Mouse (Mus musculus): ENCODE data around the gene Adamtsl3. TPM values are rescaled to one million over a fixed set of nuclear protein-coding genes. Genes with fewer than 3 reads are reported as not detected.
A peak's percentile ranks its signal among the peaks of the same experiment; 100 is the strongest.

Gene Adamtsl3
- 0.15 and 0.20 TPM in 2 replicates for polyA plus RNA-seq (2015; fragmentation: Nextera tagmentation; extraction: Ambion mirVana)

DNA sequence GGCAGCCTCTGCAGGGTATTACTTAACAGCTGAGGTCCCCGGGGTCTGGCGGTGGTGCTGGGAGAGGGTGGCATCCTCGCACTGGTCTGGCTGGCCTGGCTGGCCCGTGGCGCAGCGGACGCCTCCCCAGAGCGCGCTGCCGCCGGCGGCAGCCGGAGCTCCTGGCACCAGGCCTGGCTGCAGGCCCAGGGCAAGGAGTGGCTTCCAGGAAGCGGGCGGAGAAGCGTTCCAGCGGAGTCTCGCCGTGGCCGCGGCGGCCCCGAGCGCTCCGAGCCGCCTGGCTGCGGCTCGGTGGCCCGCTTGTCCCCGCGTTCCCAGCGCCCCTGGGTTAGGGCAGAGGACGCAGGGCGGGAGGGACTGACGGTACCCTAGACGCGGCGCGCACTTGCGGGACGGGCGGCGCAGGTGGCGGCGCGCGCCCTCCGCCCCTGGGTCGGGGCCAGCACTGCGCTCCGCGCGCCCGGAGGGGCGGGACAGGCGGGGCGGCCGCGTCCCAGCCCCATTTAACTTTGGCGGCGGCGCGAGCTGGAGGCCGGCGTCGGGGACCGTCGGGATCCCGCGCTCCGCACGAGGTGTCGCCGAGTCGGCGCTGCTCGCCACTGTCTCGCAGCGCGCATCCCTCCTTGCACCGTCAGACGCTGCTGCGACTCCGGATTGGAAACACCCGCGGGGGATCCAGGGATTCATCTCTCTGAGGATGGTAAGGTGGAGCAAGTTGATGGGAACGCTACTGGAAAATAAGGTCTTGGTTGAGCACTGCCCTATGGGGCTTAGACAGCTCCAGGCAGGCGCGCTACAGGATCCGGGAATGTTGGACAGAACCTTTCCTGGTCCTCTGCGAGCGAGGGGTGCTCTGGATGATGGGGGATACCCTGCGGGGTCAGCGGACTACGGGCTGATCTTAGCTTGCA lies at the start of gene Adamtsl3:
Adamtsl3 (plus strand) TSS at position 484 of the 911 bp plus-strand sequence.
- no peak for DNase-seq (ENCODE audit: low spot score)

DNA sequence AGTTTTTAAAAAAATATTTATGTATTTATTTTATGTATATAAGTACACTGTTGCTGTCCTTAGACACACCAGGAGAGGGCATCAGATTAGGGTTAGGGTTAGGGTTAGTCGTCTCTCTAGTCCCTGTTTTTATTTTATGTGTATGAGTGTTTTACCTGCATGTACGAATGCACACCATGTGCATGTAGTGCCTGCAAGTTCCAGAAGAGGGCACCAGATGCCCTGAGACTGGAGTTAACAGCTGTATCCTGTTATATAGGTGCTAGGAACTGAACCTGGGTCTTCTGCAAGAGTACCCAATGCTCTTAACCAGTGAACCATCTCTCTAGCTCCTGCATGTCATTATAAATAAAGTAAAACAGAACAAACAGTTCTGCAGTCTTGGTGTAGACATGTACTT lies 48.3 kb upstream of the Adamtsl3 start:
- DNase-seq (ENCODE audit: low spot score), result no peak

DNA sequence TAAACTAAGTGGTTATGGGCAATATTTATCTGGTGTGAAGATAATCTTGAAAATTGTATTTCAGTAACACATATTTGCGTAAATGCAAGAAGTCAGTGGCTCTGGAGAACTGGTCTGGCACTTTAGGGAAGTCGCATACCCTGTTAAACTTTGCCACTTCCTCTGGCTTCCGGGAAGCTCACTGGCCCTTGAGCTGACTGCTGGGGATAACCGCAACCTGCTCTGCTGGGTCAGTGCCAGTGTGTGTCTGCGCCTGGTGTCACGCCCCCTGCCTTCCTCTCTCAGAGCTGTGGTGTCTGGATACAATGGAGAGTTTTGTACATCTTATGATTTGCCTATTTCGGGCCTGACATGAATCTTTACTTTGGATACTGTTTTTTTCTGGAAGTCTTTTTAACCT lies 42.1 kb upstream of the Adamtsl3 start:
- no peak for DNase-seq (ENCODE audit: low spot score)

DNA sequence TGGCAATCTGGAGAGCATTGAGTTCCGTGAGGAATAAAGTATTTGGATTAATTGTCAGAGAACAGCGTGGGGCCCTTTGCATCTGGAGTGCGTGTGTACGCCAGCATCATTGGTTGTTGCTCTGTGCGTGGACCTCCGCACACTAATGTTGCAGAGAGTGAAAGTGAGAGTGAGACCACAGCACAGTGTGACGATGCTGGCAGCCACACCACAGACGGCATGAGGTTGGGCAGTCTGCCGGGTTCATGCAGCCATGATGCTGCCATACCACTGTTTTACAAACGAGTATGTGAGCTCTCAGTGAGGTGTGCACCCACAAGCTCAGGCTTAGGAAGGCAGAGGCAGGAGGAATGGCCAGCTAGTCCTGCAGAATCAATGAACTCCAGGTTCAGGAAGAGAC lies 41.4 kb upstream of the Adamtsl3 start:
- DNase-seq (ENCODE audit: low spot score), result no peak

DNA sequence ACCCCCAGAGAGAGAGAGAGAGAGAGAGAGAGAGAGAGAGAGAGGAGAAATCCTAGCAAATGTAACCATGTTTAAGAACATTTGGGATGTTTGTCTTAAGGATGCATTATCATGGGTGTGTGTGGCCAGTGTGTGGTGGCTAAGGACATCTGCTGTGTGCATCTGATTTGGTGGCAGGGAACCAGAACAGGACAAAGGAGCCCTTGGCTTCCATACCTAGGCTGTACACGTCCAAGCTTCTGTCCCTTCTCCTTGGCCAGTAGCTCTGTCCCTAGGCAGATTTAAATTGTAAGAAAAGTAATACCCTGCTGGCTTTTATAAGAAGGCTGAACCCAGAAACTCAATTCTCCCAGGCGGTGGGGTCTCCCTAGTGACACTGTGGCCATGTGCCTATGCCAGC lies 40.9 kb upstream of the Adamtsl3 start:
- no peak for DNase-seq (ENCODE audit: low spot score)

GRCm38 (mm10) chr7:82308398-82308797 lies 27.1 kb upstream of the Adamtsl3 start:
- DNase-seq (ENCODE audit: low spot score), result no peak

DNA sequence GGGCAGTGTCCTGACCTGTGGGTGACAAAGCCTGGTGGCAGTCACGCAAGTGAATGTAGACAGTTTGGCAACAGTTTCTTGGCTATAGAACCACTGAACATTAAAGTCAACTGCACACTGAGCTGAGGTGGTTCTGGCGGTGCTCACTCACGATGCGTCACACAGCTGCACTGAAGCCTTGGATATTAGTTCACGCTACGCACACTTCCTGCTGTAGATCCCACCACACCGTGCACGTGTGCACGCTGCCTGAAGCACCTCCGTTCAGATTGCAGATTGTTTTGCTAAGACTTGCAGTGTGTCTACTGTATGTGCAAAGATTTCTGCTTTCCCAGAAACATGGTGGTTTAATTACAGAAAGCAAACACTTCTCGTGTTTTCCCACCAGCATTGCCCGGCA lies 17.0 kb upstream of the Adamtsl3 start:
- DNase-seq (ENCODE audit: low spot score), result no peak

DNA sequence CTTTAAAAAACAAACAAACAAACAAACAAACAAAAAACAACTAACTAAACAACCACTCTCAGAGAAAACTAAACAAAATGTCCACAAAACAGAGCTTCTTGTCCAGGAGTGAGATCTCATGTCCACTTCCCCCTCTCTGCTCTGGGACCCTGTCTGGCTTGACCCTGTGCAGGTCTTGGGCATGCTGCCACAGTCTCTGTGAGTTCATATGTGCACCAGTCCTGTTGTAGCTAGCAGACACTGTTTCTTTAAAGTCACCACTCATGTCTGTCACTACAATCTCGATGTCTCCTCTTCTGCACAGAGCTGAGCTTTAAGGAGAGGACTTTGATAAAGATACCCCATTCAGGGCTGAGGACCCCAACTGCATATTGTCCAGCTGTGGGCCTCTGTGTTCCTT lies 8.9 kb upstream of the Adamtsl3 start:
- no peak for DNase-seq (ENCODE audit: low spot score)

GRCm38 (mm10) chr7:82327201-82327600 lies 8.3 kb upstream of the Adamtsl3 start:
- DNase-seq (ENCODE audit: low spot score), result no peak

- DNase-seq (ENCODE audit: low spot score), result no peak
These were observed 7.6 kb upstream of the Adamtsl3 start for GRCm38 (mm10) chr7:82327881-82328280.

DNA sequence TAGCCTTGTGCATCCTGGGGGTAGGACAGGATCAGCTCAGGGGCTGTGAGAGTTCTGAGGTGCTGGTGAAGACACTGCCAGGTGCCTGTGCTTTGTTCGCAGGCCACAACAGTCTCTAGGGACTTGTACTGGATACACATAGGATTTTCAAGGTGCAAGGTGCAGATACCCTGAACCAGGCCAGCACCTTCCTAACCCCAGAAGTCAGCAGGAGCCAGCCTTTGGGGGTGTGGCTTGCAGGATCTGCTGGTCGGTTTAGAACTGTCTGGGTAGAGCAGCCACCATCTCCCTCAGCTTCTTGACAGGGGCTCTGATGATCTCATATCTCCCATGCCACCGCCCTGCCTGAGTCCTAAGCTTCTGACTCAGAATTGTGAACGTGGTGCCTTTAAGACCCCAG lies 5.7 kb upstream of the Adamtsl3 start:
- no peak for DNase-seq (ENCODE audit: low spot score)

DNA sequence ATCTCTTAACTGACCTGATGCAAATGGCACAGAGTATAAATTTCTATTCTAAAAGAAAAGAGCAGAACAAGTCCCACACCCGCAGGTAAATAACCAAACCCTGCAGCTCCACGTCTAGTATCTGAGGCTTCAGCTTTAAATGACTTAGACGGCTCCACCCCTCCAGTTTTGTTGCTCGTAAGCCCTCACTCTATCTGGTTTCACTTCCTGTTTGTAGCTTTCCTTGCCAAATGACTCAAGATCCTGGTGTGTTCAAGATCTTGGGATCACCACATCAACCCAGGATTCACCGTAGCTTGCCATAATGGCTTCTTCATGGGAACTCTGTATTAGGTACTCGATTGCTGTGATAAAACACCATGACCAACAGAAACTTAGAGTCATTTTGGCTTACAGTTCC lies 4.6 kb upstream of the Adamtsl3 start:
- no peak for DNase-seq (ENCODE audit: low spot score)

DNA sequence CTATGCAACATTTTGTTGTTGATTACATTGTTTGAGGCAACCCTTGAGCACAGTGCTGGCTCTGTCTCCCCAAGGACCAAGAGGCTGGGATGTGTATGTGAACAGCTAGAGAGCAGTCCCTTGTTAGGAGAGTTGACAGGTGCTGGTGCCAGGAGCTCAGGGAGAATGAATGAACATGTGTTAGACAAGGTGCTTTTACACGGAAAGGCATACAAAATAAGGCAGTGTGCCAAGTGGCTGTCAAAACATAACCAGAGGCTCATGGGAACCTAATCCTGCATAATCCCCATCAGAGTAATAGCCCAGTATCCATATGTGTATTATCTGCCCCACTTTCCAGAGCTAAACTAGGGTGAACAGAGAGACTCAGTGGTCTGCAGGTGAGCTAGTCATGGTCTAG lies 1.5 kb upstream of the Adamtsl3 start:
- DNase-seq (ENCODE audit: low spot score), result no peak

DNA sequence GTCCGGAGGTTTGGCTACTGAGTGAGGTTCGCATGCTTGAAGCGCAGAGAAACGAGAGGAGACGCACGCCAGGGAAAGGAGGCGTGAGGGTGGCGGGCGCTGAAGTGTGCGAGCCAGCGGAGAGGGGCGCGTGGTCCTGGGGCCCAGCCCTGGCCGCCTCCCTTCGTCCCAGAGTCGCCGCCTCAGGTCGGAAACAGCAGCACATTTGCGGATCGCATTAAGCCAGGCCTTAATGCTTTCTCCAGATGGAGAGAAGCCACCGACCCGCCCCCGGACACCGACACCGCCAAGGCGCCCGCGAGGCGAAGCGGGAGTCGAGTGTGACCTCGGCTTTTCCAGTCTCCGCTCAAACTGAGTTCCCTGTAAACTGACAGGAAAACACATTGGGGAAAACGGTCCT lies 638 bp downstream of the Adamtsl3 start:
- DNase-seq (ENCODE audit: low spot score), result no peak

GRCm38 (mm10) chr7:82338121-82338520 lies 2.6 kb downstream of the Adamtsl3 start:
- no peak for DNase-seq (ENCODE audit: low spot score)

- DNase-seq (ENCODE audit: low spot score), result no peak
These were observed 3.0 kb downstream of the Adamtsl3 start for GRCm38 (mm10) chr7:82338532-82338931.

DNA sequence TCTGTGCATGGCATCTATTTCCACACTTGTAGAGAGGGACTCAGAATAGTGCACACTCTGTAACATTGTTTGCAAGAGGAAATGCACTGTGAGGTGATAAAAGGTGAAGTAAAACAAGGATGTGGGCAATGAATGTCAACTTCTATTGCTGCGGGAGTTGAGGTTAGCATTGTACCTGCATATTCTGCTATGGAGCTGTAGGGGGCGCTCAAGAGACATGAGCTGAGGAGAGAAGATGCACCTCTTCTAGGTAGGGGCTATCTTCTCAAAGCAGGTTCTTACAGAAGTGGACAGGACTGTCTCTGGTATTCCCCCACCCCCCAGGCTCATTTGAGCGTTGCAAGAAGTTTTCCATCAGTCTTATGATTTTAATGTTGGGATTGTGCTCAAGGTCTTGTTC lies 3.7 kb downstream of the Adamtsl3 start:
- DNase-seq (ENCODE audit: low spot score), result peak; percentile 26

- no peak for DNase-seq (ENCODE audit: low spot score)
These were observed 6.0 kb downstream of the Adamtsl3 start for GRCm38 (mm10) chr7:82341476-82341875.

GRCm38 (mm10) chr7:82346706-82347105 lies 11.2 kb downstream of the Adamtsl3 start:
- DNase-seq (ENCODE audit: low spot score), result no peak

GRCm38 (mm10) chr7:82349796-82350195 lies 14.3 kb downstream of the Adamtsl3 start:
- DNase-seq (ENCODE audit: low spot score), result no peak

- no peak for DNase-seq (ENCODE audit: low spot score)
These were observed 14.9 kb downstream of the Adamtsl3 start for GRCm38 (mm10) chr7:82350421-82350820.

DNA sequence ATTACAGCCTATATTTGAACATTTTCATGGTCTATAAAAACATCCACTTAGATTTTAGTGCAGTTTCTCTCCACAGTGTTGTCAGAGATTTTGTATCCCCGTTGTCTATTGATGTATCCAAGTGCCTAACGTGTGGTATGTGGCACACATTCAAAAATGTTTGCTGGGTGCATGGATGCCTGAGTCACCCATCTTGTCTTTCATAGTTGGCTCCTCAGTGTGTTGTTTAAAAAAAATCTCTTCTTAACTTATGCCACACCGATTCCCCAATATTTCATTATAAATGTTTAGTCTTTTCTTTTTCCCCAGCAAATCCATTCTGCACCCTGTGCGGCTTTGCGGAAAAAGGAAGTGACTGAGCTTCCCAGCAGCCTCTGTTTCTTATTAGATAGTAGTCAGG lies 23.7 kb downstream of the Adamtsl3 start:
- DNase-seq (ENCODE audit: low spot score), result no peak

- no peak for DNase-seq (ENCODE audit: low spot score)
These were observed 24.2 kb downstream of the Adamtsl3 start for GRCm38 (mm10) chr7:82359674-82360073.
